Mouse (Mus musculus) spleen, postnatal 0 days (tissue): ENCODE data around the gene Smco3. TPM values are rescaled to one million over a fixed set of nuclear protein-coding genes. Genes with fewer than 3 reads are reported as not detected.

Experiments used
- polyA plus RNA-seq: library from polyadenylated mRNA; unstranded; fragments of >200 nt; fragmentation: Nextera tagmentation; extraction: Ambion mirVana; gene quantifications from 2 replicates; pipeline ENCODE4 v1.2.1, GENCODE M21; 2015

Smco3 gene
- polyA plus RNA-seq, result 0.18 TPM in 1 of 2 replicates, not detected in the other

GRCm38 (mm10) chr6:136835352-136835751 is at the start of gene Smco3:
Gene Smco3 (minus strand): TSS chr6:136835452.

DNA sequence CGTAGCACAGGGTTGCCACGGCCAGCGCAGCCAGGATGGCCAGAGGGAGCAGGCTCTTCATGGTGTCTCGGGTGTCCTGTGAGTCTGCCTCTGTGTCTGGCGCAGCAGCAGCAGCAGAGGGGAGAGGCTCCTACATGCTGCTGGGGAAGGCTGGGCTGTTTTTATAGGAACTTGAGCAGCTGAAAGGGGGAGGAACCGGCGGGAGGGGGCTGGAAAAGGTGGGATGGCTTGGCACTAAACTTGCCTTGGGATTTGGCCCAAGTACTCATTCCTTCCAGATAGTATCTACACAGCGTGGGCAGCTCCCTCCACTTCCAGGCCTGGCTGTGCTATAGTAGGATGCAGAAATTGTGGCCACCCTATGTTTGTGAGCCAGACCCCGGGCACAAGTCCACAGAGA is 40.4 kb upstream of the Smco3 start, which contains the start of gene Mgp:
Gene Mgp (minus strand): TSS at position 154 of the 400 bp plus-strand sequence.

GRCm38 (mm10) chr6:136857186-136857872 is 22.1 kb upstream of the Smco3 start, which contains the start of gene Art4:
Gene Art4 (minus strand): TSS chr6:136857733.

GRCm38 (mm10) chr6:136827881-136828561 is 7.2 kb downstream of the Smco3 start, which contains the start of gene Wbp11:
Gene Wbp11 (minus strand): TSS chr6:136828233.

GRCm38 (mm10) chr6:136827516-136827880 is 7.8 kb downstream of the Smco3 start, which contains the start of gene BC049715:
Gene BC049715 (plus strand): TSS chr6:136827626.

GRCm38 (mm10) chr6:136808014-136808417 is 27.2 kb downstream of the Smco3 start, which contains the start of gene H2afj:
Gene H2afj (plus strand): TSS chr6:136808244.

GRCm38 (mm10) chr6:136803739-136804633 is 31.3 kb downstream of the Smco3 start, which contains the start of gene Hist4h4:
Gene Hist4h4 (minus strand): TSS chr6:136804415.

GRCm38 (mm10) chr6:136781377-136781986 is 53.8 kb downstream of the Smco3 start, which contains the start of gene Gucy2c:
Gene Gucy2c (minus strand): TSS chr6:136781765.

Other genes with a start within 250 kb of the Smco3 start
- 36.9 and 50.8 TPM in 2 replicates for gene Plbd1, start 173.5 kb downstream of the Smco3 start, polyA plus RNA-seq
- gene Gucy2c, start 53.7 kb downstream of the Smco3 start, polyA plus RNA-seq, result 0.13 and 0.15 TPM in 2 replicates
- gene Hist4h4, start 31.0 kb downstream of the Smco3 start, polyA plus RNA-seq, result 3.0 and 4.6 TPM in 2 replicates
- gene H2afj, start 27.2 kb downstream of the Smco3 start, polyA plus RNA-seq, result 258 and 277 TPM in 2 replicates
- 1.2 TPM in 2 replicates for gene BC049715, start 7.8 kb downstream of the Smco3 start, polyA plus RNA-seq
- gene Wbp11, start 7.2 kb downstream of the Smco3 start, polyA plus RNA-seq, result 61.2 and 64.8 TPM in 2 replicates
- 18.0 and 21.3 TPM in 2 replicates for gene Art4, start 22.3 kb upstream of the Smco3 start, polyA plus RNA-seq
- gene Mgp, start 40.4 kb upstream of the Smco3 start, polyA plus RNA-seq, result 80.3 and 109 TPM in 2 replicates
- 1.3 and 2.0 TPM in 2 replicates for gene Erp27, start 86.7 kb upstream of the Smco3 start, polyA plus RNA-seq
- gene Pde6h, start 88.4 kb upstream of the Smco3 start, polyA plus RNA-seq, result 0.05 and 0.72 TPM in 2 replicates
- gene Arhgdib, start 106.4 kb upstream of the Smco3 start, polyA plus RNA-seq, result 283 and 386 TPM in 2 replicates